Mouse (Mus musculus) heart, postnatal 0 days (tissue): ENCODE results near the gene Mettl22. TPM values are rescaled to one million over a fixed set of nuclear protein-coding genes. Genes with fewer than 3 reads are reported as not detected.

ENCODE experiments used
- ATAC-seq: fragments of 200-750 bp; cut with Nextera tagmentation; 2 replicates; pipeline ENCODE4 v1.8.0; 2017; ENCODE audit warnings: low read depth, moderate number of reproducible peaks, moderate library complexity; ENCODE audit not compliant: insufficient read depth
- DNase-seq: peaks from one replicate; pipeline ENCODE4 v3.0.0-alpha.2; 2016; ENCODE audit warnings: low spot score
- H3K27ac ChIP-seq: fragments of 300-500 bp; sonication (generic); 2 replicates; pipeline ENCODE4 v1.5.1; 2014; ENCODE audit warnings: low read depth, mild to moderate bottlenecking
- H3K27me3 ChIP-seq: fragments of 300-500 bp; sonication (generic); 2 replicates; pipeline ENCODE4 v1.6.1; 2014; ENCODE audit warnings: low read length, mixed read lengths; ENCODE audit not compliant: control insufficient read depth, insufficient read depth
- H3K36me3 ChIP-seq: fragments of 300-500 bp; sonication (generic); replicated peaks from 2 replicates; pipeline ENCODE4 v1.6.1; 2014; ENCODE audit warnings: low read length, mixed read lengths; ENCODE audit not compliant: control insufficient read depth, insufficient read depth
- H3K4me1 ChIP-seq: fragments of 300-500 bp; sonication (generic); 2 replicates; pipeline ENCODE4 v1.6.1; 2014; ENCODE audit warnings: antibody characterized with exemption; ENCODE audit not compliant: control insufficient read depth, insufficient read depth
- H3K4me2 ChIP-seq: fragments of 300-500 bp; sonication (generic); 2 replicates; pipeline ENCODE4 v1.6.1; 2014; ENCODE audit warnings: low read depth, mild to moderate bottlenecking, low read length, moderate library complexity
- H3K4me3 ChIP-seq: fragments of 300-500 bp; sonication (generic); 2 replicates; pipeline ENCODE4 v1.5.1; 2014; ENCODE audit warnings: low read depth, low read length
- H3K9ac ChIP-seq: fragments of 300-500 bp; sonication (generic); replicated peaks from 2 replicates; pipeline ENCODE4 v1.6.1; 2014; ENCODE audit warnings: low read depth, low read length, mixed read lengths
- H3K9me3 ChIP-seq: fragments of 300-500 bp; sonication (generic); replicated peaks from 2 replicates; pipeline ENCODE4 v1.6.1; 2016; ENCODE audit warnings: low read length; ENCODE audit not compliant: control insufficient read depth
- CTCF ChIP-seq: IDR thresholded peaks from 2 replicates; pipeline ENCODE4 v1.5.1; 2016; ENCODE audit warnings: antibody characterized with exemption, control low read depth, low read depth
- EP300 ChIP-seq: IDR thresholded peaks from 2 replicates; pipeline ENCODE4 v1.6.1; 2016; ENCODE audit warnings: antibody characterized with exemption, low read depth
- WGBS: fragments of 180-500 bp; shearing (Covaris S2); extraction: QIAGEN DNeasy Blood & Tissue Kit; methylation state at CpG from one replicate; pipeline ENCODE4 v1.1.7; 2014; 5-methylcytosine and 5-hydroxymethylcytosine counted together
- polyA plus RNA-seq: library from polyadenylated mRNA; unstranded; fragments of >200 nt; fragmentation: Nextera tagmentation; extraction: Ambion mirVana; gene quantifications from 2 replicates; pipeline ENCODE4 v1.2.1, GENCODE M21; 2015
- total RNA-seq: library from RNA; depleted of rRNA; stranded (reverse); fragments of >200 nt; gene quantifications from 2 replicates; pipeline ENCODE4 v1.2.3, GENCODE M21; 2014; ENCODE audit warnings: low replicate concordance

Gene Mettl22
- total and polyA plus RNA-seq, 2 experiments from 2014 or later = 26.4 to 43.4 TPM

DNA sequence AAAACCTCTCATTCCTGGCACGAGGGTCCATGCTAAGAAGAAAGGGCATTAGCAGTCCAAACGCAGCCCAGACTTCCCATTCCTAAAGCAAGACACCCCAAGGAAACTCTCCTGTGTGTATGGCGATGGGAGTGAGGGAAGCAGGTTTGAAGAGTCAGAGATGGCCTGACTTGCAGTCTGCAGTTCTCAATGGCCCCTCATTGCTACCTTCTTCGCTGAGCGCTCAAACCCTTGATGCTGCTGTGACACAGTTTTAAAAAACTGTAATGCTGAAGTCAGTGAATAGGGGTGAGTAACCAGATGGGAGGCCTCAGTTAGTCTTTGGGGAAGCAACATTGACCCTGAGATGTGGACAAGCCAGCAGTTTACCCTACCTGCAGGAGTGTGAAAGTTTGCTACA lies 44.9 kb upstream of the Mettl22 start:
- H3K27ac ChIP-seq = no peak overlapping the region
- no peak for DNase-seq
- no peaks in the 10 kb centered on the region for H3K9me3 ChIP-seq
- H3K4me2 ChIP-seq = no peak overlapping the region
- TF ChIP-seq EP300 (no peak), CTCF (no peak)
- H3K27me3 ChIP-seq = peaks cover 41% of the 10 kb centered on the region
- WGBS = 72% methylated on average over 5 of the region's 5 CpGs
- no peaks in the 10 kb centered on the region for H3K36me3 ChIP-seq
- no peak overlapping the region for H3K4me3 ChIP-seq
- H3K4me1 ChIP-seq = no peaks in the 10 kb centered on the region
- H3K9ac ChIP-seq = no peak overlapping the region
- ATAC-seq = no peak

DNA sequence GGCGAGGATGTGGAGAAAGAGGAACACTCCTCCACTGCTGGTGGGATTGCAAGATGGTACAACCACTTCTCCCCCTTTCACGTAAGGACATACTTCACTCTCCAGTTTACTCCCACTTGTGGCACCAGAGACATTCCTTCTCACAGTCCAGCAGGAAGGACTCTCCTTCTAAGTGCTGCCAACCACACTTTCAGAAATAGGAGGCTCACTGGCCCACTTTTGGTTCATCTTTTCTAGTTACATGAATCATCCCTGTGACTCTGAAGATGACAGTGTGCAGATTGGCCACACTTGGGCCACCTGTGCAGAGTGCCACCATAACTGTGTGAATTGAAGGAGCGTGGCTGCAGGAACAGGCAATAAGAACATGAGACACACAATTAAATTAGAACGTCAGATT lies 41.1 kb upstream of the Mettl22 start:
- Histone ChIP-seq H3K27me3 (peaks cover 20% of the 10 kb centered on the region), H3K36me3 (no peaks in the 10 kb centered on the region), H3K4me3 (no peak overlapping the region), H3K27ac (no peak overlapping the region), H3K4me2 (no peak overlapping the region), H3K4me1 (no peaks in the 10 kb centered on the region), H3K9ac (no peak overlapping the region), H3K9me3 (no peaks in the 10 kb centered on the region)
- WGBS = 68% methylated on average over 4 of the region's 4 CpGs
- ATAC-seq (no peak), DNase-seq (no peak)
- TF ChIP-seq EP300 (no peak), CTCF (no peak)

DNA sequence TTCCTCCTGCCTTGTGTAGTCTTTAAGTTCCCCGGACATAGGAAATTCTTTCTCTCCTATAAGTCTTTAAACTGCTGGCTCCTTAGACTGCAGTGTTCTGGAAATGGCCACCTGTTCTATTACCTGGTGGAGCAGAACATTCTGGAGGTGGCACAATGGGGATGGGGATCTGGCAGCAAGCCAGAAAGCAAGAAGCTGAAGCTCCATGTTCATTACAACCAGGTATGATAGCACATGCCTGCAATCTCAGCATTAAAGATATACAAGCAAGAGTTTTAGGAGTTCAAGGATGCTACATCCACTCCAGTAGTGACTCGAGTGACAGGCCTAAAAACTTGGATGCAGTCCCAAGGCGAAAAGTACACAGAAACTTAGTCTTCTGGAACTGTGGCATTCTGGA lies 38.0 kb upstream of the Mettl22 start:
- Histone ChIP-seq H3K36me3 (no peaks in the 10 kb centered on the region), H3K4me3 (no peak overlapping the region), H3K9ac (no peak overlapping the region), H3K27me3 (no peaks in the 10 kb centered on the region), H3K4me2 (no peak overlapping the region), H3K27ac (no peak overlapping the region), H3K9me3 (no peaks in the 10 kb centered on the region), H3K4me1 (no peaks in the 10 kb centered on the region)
- TF ChIP-seq EP300 (no peak), CTCF (no peak)
- 62% methylated on average over 3 of the region's 3 CpGs for WGBS
- ATAC-seq = no peak
- no peak for DNase-seq

DNA sequence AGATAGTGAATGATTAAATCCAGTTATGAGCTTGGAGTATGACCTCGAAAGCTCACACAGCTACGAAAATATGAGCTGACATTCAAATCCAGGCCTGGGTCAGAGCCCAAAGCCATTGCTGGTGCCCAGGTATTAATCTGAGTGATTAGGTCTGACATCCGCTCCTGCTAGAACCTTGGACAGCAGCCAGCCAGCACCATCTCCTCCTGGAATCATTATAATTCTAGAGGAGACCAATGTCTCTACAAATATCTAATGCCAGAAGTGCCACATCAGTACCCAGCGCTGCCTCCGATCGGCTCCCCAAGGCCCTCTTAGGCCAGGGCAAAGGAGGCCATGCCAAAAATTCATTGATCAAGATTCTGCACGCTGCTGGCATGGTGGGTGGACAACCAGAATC lies 25.7 kb upstream of the Mettl22 start:
- no peak for ATAC-seq
- Histone ChIP-seq H3K4me1 (no peaks in the 10 kb centered on the region), H3K9me3 (no peaks in the 10 kb centered on the region), H3K9ac (no peak overlapping the region), H3K36me3 (no peaks in the 10 kb centered on the region), H3K4me3 (no peak overlapping the region), H3K27me3 (no peaks in the 10 kb centered on the region), H3K4me2 (no peak overlapping the region), H3K27ac (no peak overlapping the region)
- TF ChIP-seq EP300 (no peak), CTCF (no peak)
- DNase-seq = no peak
- 72% methylated on average over 7 of the region's 7 CpGs for whole genome bisulfite sequencing

DNA sequence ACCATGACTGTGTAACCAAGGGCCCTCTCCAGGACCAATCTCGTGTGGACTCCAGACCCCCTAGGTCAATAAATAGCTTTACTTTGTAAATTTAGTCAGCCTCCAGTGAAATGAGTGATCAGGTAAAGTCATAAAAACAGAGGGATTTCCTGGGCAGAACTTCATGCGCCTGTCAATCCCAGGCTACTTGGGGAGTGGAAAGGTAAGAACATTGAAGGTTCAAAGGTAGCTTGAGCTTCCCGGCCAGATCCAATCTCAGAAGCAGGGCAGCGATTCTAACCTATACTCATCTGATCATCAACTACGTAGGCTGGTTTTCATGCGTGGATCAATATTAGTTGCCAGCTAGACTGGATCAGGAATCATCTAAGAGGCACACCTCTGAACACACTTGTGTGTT lies 24.3 kb upstream of the Mettl22 start:
- Histone ChIP-seq H3K27ac (no peak overlapping the region), H3K36me3 (no peaks in the 10 kb centered on the region), H3K4me2 (no peak overlapping the region), H3K9ac (no peak overlapping the region), H3K9me3 (no peaks in the 10 kb centered on the region), H3K4me1 (no peaks in the 10 kb centered on the region), H3K4me3 (no peak overlapping the region), H3K27me3 (no peaks in the 10 kb centered on the region)
- ATAC-seq (no peak), DNase-seq (no peak)
- WGBS = 77% methylated on average over 6 of the region's 6 CpGs
- no peak for TF ChIP-seq CTCF
- TF ChIP-seq EP300 = no peak

DNA sequence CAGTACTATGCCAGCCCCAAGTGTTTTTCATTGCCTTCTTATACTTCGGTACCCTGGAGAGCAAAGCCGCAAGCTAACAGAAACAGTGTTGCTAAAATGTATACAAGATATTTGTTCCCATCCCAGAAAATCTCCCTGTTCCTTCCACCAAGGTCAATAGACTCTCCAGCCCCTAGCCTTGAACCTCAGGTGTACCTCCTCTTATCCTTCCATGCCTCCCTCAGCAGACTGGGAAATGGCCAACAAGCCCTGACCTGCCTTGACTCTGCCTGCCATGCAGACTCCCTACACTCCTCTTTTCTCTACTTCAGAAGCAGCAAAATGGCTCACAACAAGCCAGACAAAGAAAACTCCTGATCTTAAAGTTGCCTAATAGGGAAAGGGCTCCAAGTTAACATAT lies 17.3 kb upstream of the Mettl22 start:
- ATAC-seq = no peak
- TF ChIP-seq CTCF (no peak), EP300 (no peak)
- WGBS = 93% methylated on average over 2 of the region's 2 CpGs
- no peaks in the 10 kb centered on the region for H3K36me3 ChIP-seq
- H3K4me3 ChIP-seq = no peak overlapping the region
- H3K4me2 ChIP-seq = no peak overlapping the region
- no peaks in the 10 kb centered on the region for H3K4me1 ChIP-seq
- no peak overlapping the region for H3K9ac ChIP-seq
- H3K27ac ChIP-seq = no peak overlapping the region
- no peak for DNase-seq
- H3K27me3 ChIP-seq = peaks cover 10% of the 10 kb centered on the region; the same call in 1 of the 2 replicates
- no peaks in the 10 kb centered on the region for H3K9me3 ChIP-seq
